Mouse (Mus musculus) colon, adult 2 months (tissue): ENCODE measurements around the gene Hist1h1b. TPM values are rescaled to one million over a fixed set of nuclear protein-coding genes. Genes with fewer than 3 reads are reported as not detected.

Experiments
- polyA plus RNA-seq: library from polyadenylated mRNA; depleted of rRNA; stranded (reverse); fragments of >200 nt; gene quantifications from 2 replicates; pipeline ENCODE4 v1.2.3, GENCODE M21; 2012; rRNA removed

The Hist1h1b gene
- 1.4 and 1.5 TPM in 2 replicates for polyA plus RNA-seq

GRCm38 (mm10) chr13:21779767-21780731, at the start of gene Hist1h1b:
TSS of gene Hist1h1b (minus strand) at chr13:21780625.

GRCm38 (mm10) chr13:21811539-21811938, 31.1 kb upstream of the Hist1h1b start, which contains the start of gene Hist1h4m:
TSS of gene Hist1h4m (plus strand) at chr13:21811746.

GRCm38 (mm10) chr13:21810073-21810472, 29.6 kb upstream of the Hist1h1b start, which contains the start of the genes Hist1h2bq and Hist1h2ao:
TSS of gene Hist1h2bq (minus strand) at chr13:21810197.
TSS of gene Hist1h2ao (plus strand) at chr13:21810465.

GRCm38 (mm10) chr13:21786899-21787629, 6.6 kb upstream of the Hist1h1b start, which contains the start of the genes Hist1h2an and Hist1h2bp:
TSS of gene Hist1h2an (minus strand) at chr13:21787218.
TSS of gene Hist1h2bp (plus strand) at chr13:21787461.

GRCm38 (mm10) chr13:21783255-21783617, 2.8 kb upstream of the Hist1h1b start, which contains the start of gene Hist1h3i:
TSS of gene Hist1h3i (minus strand) at chr13:21783370.

GRCm38 (mm10) chr13:21753524-21754285, 26.7 kb downstream of the Hist1h1b start, which contains the start of the genes Hist1h2ak and Hist1h2bn:
TSS of gene Hist1h2ak (minus strand) at chr13:21753827.
TSS of gene Hist1h2bn (plus strand) at chr13:21754123.

GRCm38 (mm10) chr13:21750159-21751017, 30.0 kb downstream of the Hist1h1b start, which contains the start of gene Hist1h4k:
TSS of gene Hist1h4k (minus strand) at chr13:21750505.

GRCm38 (mm10) chr13:21734906-21735767, 45.3 kb downstream of the Hist1h1b start, which contains the start of gene Hist1h4j:
TSS of gene Hist1h4j (plus strand) at chr13:21735064.

Other genes starting within 250 kb of the Hist1h1b start
- 0.98 and 1.7 TPM in 2 replicates for gene Zkscan8, start 249.5 kb downstream of the Hist1h1b start, polyA plus RNA-seq
- not detected in 2 replicates for gene Olfr1366, start 237.8 kb downstream of the Hist1h1b start, polyA plus RNA-seq
- gene Olfr1535, start 220.7 kb downstream of the Hist1h1b start, polyA plus RNA-seq = not detected in 2 replicates
- not detected in 2 replicates for gene Olfr1364, start 198.9 kb downstream of the Hist1h1b start, polyA plus RNA-seq
- gene Olfr1362, start 166.6 kb downstream of the Hist1h1b start, polyA plus RNA-seq = not detected in 2 replicates
- not detected in 2 replicates for gene Olfr11, start 138.1 kb downstream of the Hist1h1b start, polyA plus RNA-seq
- not detected in 2 replicates for gene Olfr1361, start 117.2 kb downstream of the Hist1h1b start, polyA plus RNA-seq
- not detected in 2 replicates for gene Olfr1360, start 103.2 kb downstream of the Hist1h1b start, polyA plus RNA-seq
- gene Olfr1359, start 82.5 kb downstream of the Hist1h1b start, polyA plus RNA-seq = not detected in 2 replicates
- gene Hist1h2bl, start 64.5 kb downstream of the Hist1h1b start, polyA plus RNA-seq = 11.8 and 13.4 TPM in 2 replicates
- 41.0 and 55.3 TPM in 2 replicates for gene Hist1h2ai, start 64.2 kb downstream of the Hist1h1b start, polyA plus RNA-seq
- gene Hist1h3h, start 63.0 kb downstream of the Hist1h1b start, polyA plus RNA-seq = 40.1 and 49.5 TPM in 2 replicates
- 4.6 and 5.2 TPM in 2 replicates for gene Hist1h2bm, start 58.6 kb downstream of the Hist1h1b start, polyA plus RNA-seq
- gene Hist1h4j, start 45.6 kb downstream of the Hist1h1b start, polyA plus RNA-seq = 5.3 and 7.1 TPM in 2 replicates
- gene Hist1h4k, start 30.1 kb downstream of the Hist1h1b start, polyA plus RNA-seq = 39.5 and 42.9 TPM in 2 replicates
- gene Hist1h2ak, start 26.8 kb downstream of the Hist1h1b start, polyA plus RNA-seq = 30.4 and 31.0 TPM in 2 replicates
- 12.9 and 14.9 TPM in 2 replicates for gene Hist1h2bn, start 26.5 kb downstream of the Hist1h1b start, polyA plus RNA-seq
- 48.3 and 58.4 TPM in 2 replicates for gene Hist1h3i, start 2.7 kb upstream of the Hist1h1b start, polyA plus RNA-seq
- 15.5 and 20.4 TPM in 2 replicates for gene Hist1h2an, start 6.6 kb upstream of the Hist1h1b start, polyA plus RNA-seq
- gene Hist1h2bp, start 6.8 kb upstream of the Hist1h1b start, polyA plus RNA-seq = 0.66 and 3.2 TPM in 2 replicates
- 37.1 and 59.1 TPM in 2 replicates for gene Hist1h2bq, start 29.6 kb upstream of the Hist1h1b start, polyA plus RNA-seq
- gene Hist1h2ao, start 29.8 kb upstream of the Hist1h1b start, polyA plus RNA-seq = not detected in 2 replicates
- gene Hist1h4m, start 31.1 kb upstream of the Hist1h1b start, polyA plus RNA-seq = not detected in 2 replicates
- gene Hist1h4n, start 51.6 kb upstream of the Hist1h1b start, polyA plus RNA-seq = 47.6 and 53.6 TPM in 2 replicates
- gene Hist1h2ap, start 52.9 kb upstream of the Hist1h1b start, polyA plus RNA-seq = 577 and 675 TPM in 2 replicates
- gene Hist1h2br, start 53.1 kb upstream of the Hist1h1b start, polyA plus RNA-seq = 32.1 and 54.0 TPM in 2 replicates
- 0.06 and 0.16 TPM in 2 replicates for gene Zfp184, start 164.5 kb upstream of the Hist1h1b start, polyA plus RNA-seq
- not detected in 2 replicates for gene Pom121l2, start 200.6 kb upstream of the Hist1h1b start, polyA plus RNA-seq
- gene Prss16, start 229.1 kb upstream of the Hist1h1b start, polyA plus RNA-seq = 1.2 and 1.6 TPM in 2 replicates